Mouse (Mus musculus): ENCODE results near the gene Gm38431. TPM values are rescaled to one million over a fixed set of nuclear protein-coding genes. Genes with fewer than 3 reads are reported as not detected.

Gene Gm38431
- polyA plus RNA-seq (2015; fragmentation: Nextera tagmentation; extraction: Ambion mirVana), result 1.8 and 2.1 TPM in 2 replicates

GRCm38 (mm10) chr9:21091707-21092320 is at the start of gene Gm38431, which contains the start of gene Raver1:
Gene Gm38431, minus strand, starts transcription at chr9:21091997.
Gene Raver1, minus strand, starts transcription at chr9:21092008.
- Histone ChIP-seq H3K27ac (peak within 1 kb of the TSS; percentile 87), H3K27me3 (no peaks in the 10 kb centered on the region), H3K9ac (peak within 1 kb of the TSS; percentile 78), H3K36me3 (peaks cover 36% of the 10 kb centered on the region), H3K4me1 (peaks cover 21% of the 10 kb centered on the region), H3K9me3 (no peaks in the 10 kb centered on the region), H3K4me2 (replicated peaks) (peak within 1 kb of the TSS; percentile 92), H3K4me3 (peak within 1 kb of the TSS; percentile 63)
- ATAC-seq (ENCODE audit: low FRiP score, low read depth), result peak; percentile 100
- under 1% methylated on average over 53 of the region's 54 CpGs for WGBS

- ATAC-seq (ENCODE audit: low FRiP score, low read depth), result no peak
- Histone ChIP-seq H3K9ac (no peak overlapping the region), H3K4me2 (replicated peaks) (no peak overlapping the region), H3K27me3 (no peaks in the 10 kb centered on the region), H3K36me3 (peaks cover 71% of the 10 kb centered on the region), H3K4me1 (no peaks in the 10 kb centered on the region), H3K4me3 (no peak overlapping the region), H3K27ac (no peak overlapping the region), H3K9me3 (no peaks in the 10 kb centered on the region)
- 81% methylated on average over 4 of the region's 4 CpGs for WGBS
Observed at GRCm38 (mm10) chr9:21138386-21138785, 46.6 kb upstream of the Gm38431 start.

- ATAC-seq (ENCODE audit: low FRiP score, low read depth), result peak; percentile 9; the same call in 1 of the 2 replicates
- no peaks in the 10 kb centered on the region for H3K9me3 ChIP-seq
- H3K4me3 ChIP-seq, result no peak overlapping the region
- H3K9ac ChIP-seq, result no peak overlapping the region
- no peak overlapping the region for H3K27ac ChIP-seq
- no peak overlapping the region for H3K4me2 ChIP-seq (replicated peaks)
- no peaks in the 10 kb centered on the region for H3K4me1 ChIP-seq
- H3K36me3 ChIP-seq, result peaks cover 60% of the 10 kb centered on the region
- no peaks in the 10 kb centered on the region for H3K27me3 ChIP-seq
- WGBS, result 42% methylated on average over 3 of the region's 3 CpGs
Observed at GRCm38 (mm10) chr9:21137229-21137628, 45.4 kb upstream of the Gm38431 start.

GRCm38 (mm10) chr9:21136401-21136800 is 44.6 kb upstream of the Gm38431 start:
- no peak overlapping the region; the same call in 1 of the 2 replicates for H3K9ac ChIP-seq
- ATAC-seq (ENCODE audit: low FRiP score, low read depth), result no peak

GRCm38 (mm10) chr9:21135941-21136381 is 44.2 kb upstream of the Gm38431 start:
- no peak for ATAC-seq (ENCODE audit: low FRiP score, low read depth)
- no peaks in the 10 kb centered on the region for H3K9me3 ChIP-seq
- H3K27me3 ChIP-seq, result no peaks in the 10 kb centered on the region
- H3K4me1 ChIP-seq, result no peaks in the 10 kb centered on the region
- no peak overlapping the region for H3K27ac ChIP-seq
- H3K9ac ChIP-seq, result no peak overlapping the region; the same call in 1 of the 2 replicates
- peaks cover 47% of the 10 kb centered on the region for H3K36me3 ChIP-seq
- H3K4me3 ChIP-seq, result no peak overlapping the region
- no peak overlapping the region for H3K4me2 ChIP-seq (replicated peaks)
- WGBS, result 87% methylated on average over 1 of the region's 1 CpGs

More at GRCm38 (mm10) chr9:21136401-21136800, 44.6 kb upstream of the Gm38431 start:
- H3K4me1 ChIP-seq, result no peaks in the 10 kb centered on the region
- no peak overlapping the region for H3K4me2 ChIP-seq (replicated peaks)
- WGBS, result 85% methylated on average over 6 of the region's 6 CpGs
- H3K9me3 ChIP-seq, result no peaks in the 10 kb centered on the region
- H3K4me3 ChIP-seq, result no peak overlapping the region
- no peaks in the 10 kb centered on the region for H3K27me3 ChIP-seq
- H3K27ac ChIP-seq, result no peak overlapping the region
- peaks cover 51% of the 10 kb centered on the region for H3K36me3 ChIP-seq

GRCm38 (mm10) chr9:21135329-21135890 is 43.6 kb upstream of the Gm38431 start:
- Histone ChIP-seq H3K4me1 (peaks cover 2% of the 10 kb centered on the region), H3K4me3 (no peak overlapping the region), H3K4me2 (replicated peaks) (no peak overlapping the region), H3K27me3 (no peaks in the 10 kb centered on the region), H3K27ac (no peak overlapping the region), H3K9me3 (no peaks in the 10 kb centered on the region), H3K9ac (no peak overlapping the region), H3K36me3 (peaks cover 41% of the 10 kb centered on the region)
- 84% methylated on average over 4 of the region's 4 CpGs for WGBS
- no peak for ATAC-seq (ENCODE audit: low FRiP score, low read depth)

GRCm38 (mm10) chr9:21134595-21135328 is 43.0 kb upstream of the Gm38431 start:
- H3K4me1 ChIP-seq, result peaks cover 6% of the 10 kb centered on the region

GRCm38 (mm10) chr9:21133064-21133707 is 41.4 kb upstream of the Gm38431 start:
- H3K4me2 ChIP-seq (replicated peaks), result no peak overlapping the region
- no peak overlapping the region for H3K4me3 ChIP-seq
- no peak overlapping the region; the same call in 1 of the 2 replicates for H3K9ac ChIP-seq
- WGBS, result 75% methylated on average over 9 of the region's 9 CpGs
- no peaks in the 10 kb centered on the region for H3K9me3 ChIP-seq
- peaks cover 22% of the 10 kb centered on the region for H3K36me3 ChIP-seq
- H3K27me3 ChIP-seq, result no peaks in the 10 kb centered on the region
- no peak overlapping the region for H3K27ac ChIP-seq
- peaks cover 6% of the 10 kb centered on the region for H3K4me1 ChIP-seq
- ATAC-seq (ENCODE audit: low FRiP score, low read depth), result no peak

More at GRCm38 (mm10) chr9:21134595-21135328, 43.0 kb upstream of the Gm38431 start:
- H3K27ac ChIP-seq, result no peak overlapping the region
- H3K4me3 ChIP-seq, result no peak overlapping the region
- no peaks in the 10 kb centered on the region for H3K27me3 ChIP-seq
- H3K9ac ChIP-seq, result no peak overlapping the region
- WGBS, result 69% methylated on average over 9 of the region's 9 CpGs
- peaks cover 35% of the 10 kb centered on the region for H3K36me3 ChIP-seq
- no peak overlapping the region for H3K4me2 ChIP-seq (replicated peaks)
- no peaks in the 10 kb centered on the region for H3K9me3 ChIP-seq
- no peak for ATAC-seq (ENCODE audit: low FRiP score, low read depth)

- H3K9ac ChIP-seq, result no peak overlapping the region
- H3K27me3 ChIP-seq, result no peaks in the 10 kb centered on the region
- H3K4me1 ChIP-seq, result peaks cover 6% of the 10 kb centered on the region
- H3K27ac ChIP-seq, result no peak overlapping the region
- WGBS, result 83% methylated on average over 12 of the region's 12 CpGs
- no peaks in the 10 kb centered on the region for H3K9me3 ChIP-seq
- no peak overlapping the region for H3K4me2 ChIP-seq (replicated peaks)
- no peak overlapping the region for H3K4me3 ChIP-seq
- ATAC-seq (ENCODE audit: low FRiP score, low read depth), result no peak
- H3K36me3 ChIP-seq, result peaks cover 20% of the 10 kb centered on the region
Observed at GRCm38 (mm10) chr9:21132102-21132775, 40.4 kb upstream of the Gm38431 start.

GRCm38 (mm10) chr9:21131059-21131956 is 39.5 kb upstream of the Gm38431 start, which contains the start of gene Tyk2:
Gene Tyk2, minus strand, starts transcription at chr9:21131243.
- Histone ChIP-seq H3K9ac (peak within 1 kb of the TSS; percentile 78), H3K36me3 (peaks cover 26% of the 10 kb centered on the region), H3K9me3 (no peaks in the 10 kb centered on the region), H3K27ac (peak within 1 kb of the TSS; percentile 44; the same call in 1 of the 2 replicates), H3K4me1 (peaks cover 6% of the 10 kb centered on the region), H3K27me3 (no peaks in the 10 kb centered on the region), H3K4me3 (peak within 1 kb of the TSS; percentile 68), H3K4me2 (replicated peaks) (peak within 1 kb of the TSS; percentile 74)
- peak; percentile 99 for ATAC-seq (ENCODE audit: low FRiP score, low read depth)
- WGBS, result 5% methylated on average over 37 of the region's 37 CpGs
